Mouse (Mus musculus) midbrain, embryonic 11.5 days (tissue): ENCODE results near the gene Lsm2. TPM values are rescaled to one million over a fixed set of nuclear protein-coding genes. Genes with fewer than 3 reads are reported as not detected.
A peak's percentile ranks its signal among the peaks of the same experiment; 100 is the strongest.
"Not testable (repeated sequence)": the region's sequence is repeated elsewhere in the genome, so short reads cannot be mapped to it uniquely, and the experiment has no call there.

Source experiments
- ATAC-seq: fragments of 200-750 bp; cut with Nextera tagmentation; 2 replicates; pipeline ENCODE4 v1.8.0; 2017; ENCODE audit warnings: moderate TSS enrichment, moderate library complexity; ENCODE audit not compliant: low FRiP score
- DNase-seq: peaks from one replicate; pipeline ENCODE4 v3.0.0; 2015; ENCODE audit warnings: low spot score; ENCODE audit errors: missing footprints
- H3K27ac ChIP-seq: fragments of 300-500 bp; sonication (generic); 2 replicates; pipeline ENCODE4 v1.5.1; 2014; ENCODE audit warnings: low read depth, low read length
- H3K27me3 ChIP-seq: fragments of 300-500 bp; sonication (generic); 2 replicates; pipeline ENCODE4 v1.6.1; 2014; ENCODE audit warnings: mild to moderate bottlenecking, low read length, moderate library complexity, mixed read lengths; ENCODE audit not compliant: control insufficient read depth, insufficient read depth
- H3K36me3 ChIP-seq: fragments of 300-500 bp; sonication (generic); 2 replicates; pipeline ENCODE4 v1.6.1; 2014; ENCODE audit warnings: mild to moderate bottlenecking, low read length, moderate library complexity, mixed read lengths; ENCODE audit not compliant: control insufficient read depth, insufficient read depth
- H3K4me1 ChIP-seq: fragments of 300-500 bp; sonication (generic); 2 replicates; pipeline ENCODE4 v1.6.1; 2014; ENCODE audit warnings: low read length; ENCODE audit not compliant: control insufficient read depth, insufficient read depth
- H3K4me2 ChIP-seq: fragments of 300-500 bp; sonication (generic); 2 replicates; pipeline ENCODE4 v1.6.1; 2014; ENCODE audit warnings: mild to moderate bottlenecking, moderate library complexity
- H3K4me3 ChIP-seq: fragments of 300-500 bp; sonication (generic); 2 replicates; pipeline ENCODE4 v1.5.1; 2014; ENCODE audit warnings: low read depth, low read length
- H3K9ac ChIP-seq: fragments of 300-500 bp; sonication (generic); 2 replicates; pipeline ENCODE4 v1.6.1; 2014; ENCODE audit warnings: low read length
- H3K9me3 ChIP-seq: fragments of 300-500 bp; sonication (generic); 2 replicates; pipeline ENCODE4 v1.6.1; 2016; ENCODE audit warnings: low read length; ENCODE audit not compliant: control insufficient read depth
- WGBS: fragments of 180-500 bp; shearing (Covaris S2); extraction: QIAGEN DNeasy Blood & Tissue Kit; methylation state at CpG from one replicate; pipeline ENCODE4 v1.1.7; 2014; 5-methylcytosine and 5-hydroxymethylcytosine counted together
- polyA plus RNA-seq: library from polyadenylated mRNA; unstranded; fragments of >200 nt; fragmentation: Nextera tagmentation; extraction: Ambion mirVana; gene quantifications from 2 replicates; pipeline ENCODE4 v1.2.1, GENCODE M21; 2014

Gene Lsm2
- polyA plus RNA-seq, 1 experiment from 2014 or later, result 234 TPM

GRCm38 (mm10) chr17:34995192-34995591 is 13.5 kb downstream of the Lsm2 start:
- not testable (repeated sequence) for H3K27me3 ChIP-seq, H3K27ac ChIP-seq, H3K4me2 ChIP-seq, ATAC-seq, H3K4me1 ChIP-seq, H3K36me3 ChIP-seq, H3K9ac ChIP-seq, H3K9me3 ChIP-seq, H3K4me3 ChIP-seq
- 96% methylated on average over 4 of the region's 4 CpGs for WGBS
- DNase-seq, result peak; percentile 39

DNA sequence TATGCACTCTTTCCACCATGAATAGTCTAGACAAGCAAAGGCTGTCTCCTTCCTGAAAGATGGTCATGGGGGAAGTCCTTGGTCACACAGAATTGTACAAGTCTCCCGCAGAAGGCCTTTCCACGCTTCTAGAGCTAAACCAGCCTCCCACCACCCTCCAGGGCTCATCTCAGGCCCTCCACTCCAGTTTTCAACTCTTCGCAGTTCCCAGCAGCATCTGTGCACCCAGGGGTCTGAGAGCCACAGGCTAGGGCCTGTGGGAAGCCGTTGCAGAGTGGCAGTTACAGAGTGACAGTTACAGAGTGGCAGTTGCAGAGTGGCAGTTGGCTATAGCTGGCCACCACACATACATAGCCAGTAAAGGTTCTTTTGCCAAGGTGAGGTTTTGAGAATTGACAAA is 14.3 kb downstream of the Lsm2 start:
- H3K4me2 ChIP-seq, H3K4me1 ChIP-seq, ATAC-seq, H3K9ac ChIP-seq, H3K27ac ChIP-seq, H3K9me3 ChIP-seq, H3K36me3 ChIP-seq, H3K27me3 ChIP-seq, H3K4me3 ChIP-seq: not testable (repeated sequence)
- WGBS, result 97% methylated on average over 4 of the region's 4 CpGs
- peak; percentile 64 for DNase-seq

GRCm38 (mm10) chr17:34996411-34997141 is 14.9 kb downstream of the Lsm2 start:
- Histone ChIP-seq H3K27ac (no peak overlapping the region), H3K9me3 (no peaks in the 10 kb centered on the region), H3K27me3 (no peaks in the 10 kb centered on the region), H3K4me2 (no peak overlapping the region), H3K9ac (no peak overlapping the region), H3K4me3 (no peak overlapping the region), H3K4me1 (peaks cover 10% of the 10 kb centered on the region), H3K36me3 (no peaks in the 10 kb centered on the region; the same call in 1 of the 2 replicates)
- 91% methylated on average over 12 of the region's 14 CpGs for WGBS
- DNase-seq, result peak; percentile 54
- no peak for ATAC-seq

GRCm38 (mm10) chr17:34997142-34997483 is 15.5 kb downstream of the Lsm2 start:
- H3K4me3 ChIP-seq, result no peak overlapping the region
- H3K4me2 ChIP-seq, result no peak overlapping the region
- no peak overlapping the region for H3K27ac ChIP-seq
- no peak overlapping the region for H3K9ac ChIP-seq
- DNase-seq (peak; percentile 66), ATAC-seq (no peak)
- H3K4me1 ChIP-seq, result peaks cover 15% of the 10 kb centered on the region
- H3K9me3 ChIP-seq, result no peaks in the 10 kb centered on the region
- WGBS, result 89% methylated on average over 5 of the region's 5 CpGs
- H3K27me3 ChIP-seq, result no peaks in the 10 kb centered on the region
- no peaks in the 10 kb centered on the region for H3K36me3 ChIP-seq

DNA sequence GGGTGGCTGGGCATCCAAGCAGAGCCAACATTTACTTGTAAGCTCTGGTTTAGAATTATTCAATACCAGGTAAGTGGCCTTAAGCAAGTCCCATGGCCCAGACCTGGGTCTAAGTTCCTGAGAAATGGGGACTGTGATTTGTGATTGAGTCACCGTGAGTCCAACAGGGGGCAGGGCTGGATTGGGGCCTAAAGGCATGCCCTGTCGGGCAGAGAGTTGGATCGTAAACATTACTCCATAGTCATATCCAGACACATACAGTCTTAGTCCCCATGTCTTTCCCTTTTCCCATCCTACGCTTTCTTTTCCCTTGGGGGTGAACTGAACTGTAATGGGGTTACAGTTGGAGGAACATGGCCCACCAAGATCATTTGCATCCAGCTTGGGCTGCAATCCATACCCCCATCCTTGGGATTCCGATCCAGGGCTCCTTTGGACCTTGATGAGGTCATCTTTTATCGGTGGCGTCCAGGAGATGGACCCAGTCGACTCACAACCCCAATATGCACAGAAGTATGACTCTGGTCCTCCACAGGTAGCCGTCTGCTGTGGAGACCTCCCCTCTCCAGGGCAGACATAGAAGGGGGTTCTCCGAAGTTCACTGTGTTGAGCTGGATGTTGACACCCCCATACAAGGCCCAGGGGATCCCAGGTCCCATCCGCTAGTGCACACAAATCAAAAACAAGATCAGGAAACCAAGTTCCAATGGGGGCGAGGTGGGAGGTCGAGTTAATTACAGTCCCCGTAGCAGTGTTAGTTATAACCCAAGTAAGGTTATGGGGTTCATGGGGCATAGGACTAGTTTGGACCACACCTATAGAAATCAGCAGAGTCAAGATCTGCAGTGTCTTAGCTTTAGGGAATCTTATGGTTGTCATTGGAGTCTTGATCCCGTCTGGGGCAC is 17.1 kb downstream of the Lsm2 start:
- DNase-seq, result peak; percentile 49
- 94% methylated on average over 15 of the region's 15 CpGs for WGBS
- no peak for ATAC-seq
- Histone ChIP-seq H3K4me3 (peak overlapping the region; percentile 87), H3K36me3 (no peaks in the 10 kb centered on the region), H3K9ac (peak overlapping the region; percentile 64), H3K27me3 (no peaks in the 10 kb centered on the region), H3K27ac (no peak overlapping the region), H3K4me1 (peaks cover 25% of the 10 kb centered on the region), H3K9me3 (no peaks in the 10 kb centered on the region), H3K4me2 (peak overlapping the region; percentile 97)

DNA sequence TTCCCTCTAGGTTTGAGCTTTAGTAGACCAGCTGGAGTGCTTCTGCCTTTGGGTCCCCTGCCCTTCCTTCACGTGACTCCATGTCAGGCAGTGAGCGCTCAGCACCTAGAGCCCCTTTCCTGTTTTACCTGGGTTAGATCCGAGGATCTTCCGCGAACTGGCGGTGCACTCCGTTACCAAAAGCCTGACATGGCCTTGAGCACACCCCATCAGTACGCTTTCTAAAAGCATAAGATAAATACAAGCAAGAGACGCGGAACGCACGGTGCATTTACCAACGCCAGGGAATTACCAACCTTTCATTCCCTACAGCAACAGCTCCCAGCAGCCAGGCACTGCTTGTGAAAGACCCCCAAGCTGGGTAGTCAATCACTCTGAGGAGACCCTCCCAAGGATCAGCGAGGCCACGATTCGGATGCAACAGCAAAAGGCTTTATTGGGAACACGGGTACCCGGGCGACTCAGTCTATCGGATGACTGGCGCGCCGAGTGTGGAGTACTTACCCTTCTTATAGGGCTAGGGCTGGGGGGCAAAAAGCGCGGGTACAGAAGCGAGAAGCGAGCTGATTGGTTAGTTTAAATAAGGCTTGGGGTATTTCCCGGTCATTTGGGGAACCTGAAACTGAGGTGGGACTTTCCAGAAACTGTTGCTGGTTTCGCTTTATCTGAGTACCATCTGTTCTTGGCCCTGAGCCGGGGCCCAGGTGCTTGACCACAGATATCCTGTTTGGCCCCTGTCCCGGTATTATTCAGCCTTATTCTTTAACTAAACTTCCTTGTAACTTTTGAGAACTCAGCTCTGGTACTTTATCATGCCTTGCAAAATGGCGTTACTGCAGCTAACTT is 18.4 kb downstream of the Lsm2 start:
- 28% methylated on average over 29 of the region's 32 CpGs for WGBS
- not testable (repeated sequence) for ATAC-seq, H3K27me3 ChIP-seq, H3K9me3 ChIP-seq
- H3K27ac ChIP-seq, result peak overlapping the region; percentile 91
- H3K4me3 ChIP-seq, result peak overlapping the region; percentile 87
- H3K36me3 ChIP-seq, result peaks cover 11% of the 10 kb centered on the region
- H3K4me1 ChIP-seq, result peaks cover 25% of the 10 kb centered on the region
- H3K4me2 ChIP-seq, result peak overlapping the region; percentile 97
- H3K9ac ChIP-seq, result peak overlapping the region; percentile 96
- DNase-seq, result peak; percentile 89

GRCm38 (mm10) chr17:35000717-35001451 is 19.2 kb downstream of the Lsm2 start, which contains the start of gene Vars:
Gene Vars, plus strand, starts transcription at chr17:35000987.
- peak within 1 kb of the TSS; percentile 97 for H3K4me2 ChIP-seq
- peak within 1 kb of the TSS; percentile 87 for H3K4me3 ChIP-seq
- no peaks in the 10 kb centered on the region for H3K27me3 ChIP-seq
- ATAC-seq (peak; percentile 95), DNase-seq (peak; percentile 100)
- peak within 1 kb of the TSS; percentile 91 for H3K27ac ChIP-seq
- H3K36me3 ChIP-seq, result peaks cover 17% of the 10 kb centered on the region
- H3K9me3 ChIP-seq, result no peaks in the 10 kb centered on the region
- peak within 1 kb of the TSS; percentile 96 for H3K9ac ChIP-seq
- under 1% methylated on average over 83 of the region's 83 CpGs for WGBS
- peaks cover 25% of the 10 kb centered on the region for H3K4me1 ChIP-seq

DNA sequence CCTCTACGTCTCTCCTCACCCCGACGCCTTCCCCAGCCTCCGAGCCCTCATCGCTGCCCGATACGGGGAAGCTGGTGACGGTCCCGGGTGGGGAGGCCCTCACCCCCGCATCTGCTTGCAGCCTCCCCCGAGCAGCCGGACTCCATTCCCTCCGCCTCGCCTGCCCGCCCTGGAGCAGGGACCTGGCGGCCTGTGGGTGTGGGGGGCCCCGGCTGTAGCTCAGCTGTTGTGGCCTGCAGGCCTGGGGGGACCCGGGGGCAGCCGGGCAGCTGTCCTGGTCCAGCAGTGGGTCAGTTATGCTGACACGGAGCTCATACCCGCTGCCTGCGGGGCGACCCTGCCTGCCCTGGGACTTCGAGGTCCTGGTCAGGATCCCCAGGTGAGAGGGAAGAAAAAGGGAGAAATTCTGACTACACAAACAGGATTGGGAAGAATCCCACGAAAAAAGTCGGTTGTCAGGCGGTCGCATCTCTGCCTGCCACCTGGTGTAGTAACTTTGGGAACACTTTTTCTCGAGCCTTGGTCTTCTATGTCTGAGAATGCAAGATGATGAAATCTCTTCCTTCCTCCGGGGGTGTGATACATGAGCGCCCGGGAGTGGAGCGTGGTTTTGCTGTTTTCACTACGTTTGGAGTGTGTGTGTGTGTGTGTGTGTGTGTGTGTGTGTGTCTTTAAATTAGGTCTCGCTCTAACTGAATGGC is 19.9 kb downstream of the Lsm2 start:
- WGBS, result under 1% methylated on average over 35 of the region's 35 CpGs
- peaks cover 25% of the 10 kb centered on the region for H3K4me1 ChIP-seq
- ATAC-seq (no peak; the same call in 1 of the 2 replicates), DNase-seq (peak; percentile 90)
- no peaks in the 10 kb centered on the region for H3K27me3 ChIP-seq
- peak overlapping the region; percentile 87 for H3K4me3 ChIP-seq
- H3K27ac ChIP-seq, result peak overlapping the region; percentile 91
- H3K36me3 ChIP-seq, result peaks cover 20% of the 10 kb centered on the region
- peak overlapping the region; percentile 97 for H3K4me2 ChIP-seq
- no peaks in the 10 kb centered on the region for H3K9me3 ChIP-seq
- peak overlapping the region; percentile 96 for H3K9ac ChIP-seq
